Mouse (Mus musculus): ENCODE measurements around the gene Olfr1315-ps1. TPM values are rescaled to one million over a fixed set of nuclear protein-coding genes. Genes with fewer than 3 reads are reported as not detected.

Gene Olfr1315-ps1
- polyA plus RNA-seq (2012; rRNA removed): not detected in 2 replicates

GRCm38 (mm10) chr2:112115340-112115739, at the start of gene Olfr1315-ps1:
TSS of gene Olfr1315-ps1 (minus strand) at chr2:112115440.

GRCm38 (mm10) chr2:112153898-112154297, 38.7 kb upstream of the Olfr1315-ps1 start, which contains the start of gene Olfr1318:
TSS of gene Olfr1318 (plus strand) at chr2:112154198.

GRCm38 (mm10) chr2:112140029-112140428, 24.8 kb upstream of the Olfr1315-ps1 start, which contains the start of gene Olfr1317:
TSS of gene Olfr1317 (plus strand) at chr2:112140329.

GRCm38 (mm10) chr2:112134877-112135276, 19.6 kb upstream of the Olfr1315-ps1 start, which contains the start of gene Olfr1316:
TSS of gene Olfr1316 (minus strand) at chr2:112134977.

GRCm38 (mm10) chr2:112096681-112097080, 18.6 kb downstream of the Olfr1315-ps1 start, which contains the start of gene Olfr1314:
TSS of gene Olfr1314 (minus strand) at chr2:112096781.

GRCm38 (mm10) chr2:112077743-112078142, 37.5 kb downstream of the Olfr1315-ps1 start, which contains the start of gene Olfr1313:
TSS of gene Olfr1313 (minus strand) at chr2:112077843.

Other genes starting within 250 kb of the Olfr1315-ps1 start
- not detected in 2 replicates for gene Olfr1305, start 238.3 kb downstream of the Olfr1315-ps1 start, polyA plus RNA-seq (2012; rRNA removed)
- not detected in 2 replicates for gene Olfr1306, start 199.2 kb downstream of the Olfr1315-ps1 start, polyA plus RNA-seq (2012; rRNA removed)
- not detected in 2 replicates for gene Olfr1307, start 166.0 kb downstream of the Olfr1315-ps1 start, polyA plus RNA-seq (2012; rRNA removed)
- not detected in 2 replicates for gene Olfr1308, start 150.5 kb downstream of the Olfr1315-ps1 start, polyA plus RNA-seq (2012; rRNA removed)
- gene Olfr1309, start 125.2 kb downstream of the Olfr1315-ps1 start, polyA plus RNA-seq (2012; rRNA removed): not detected in 2 replicates
- not detected in 2 replicates for gene Olfr1310, start 102.7 kb downstream of the Olfr1315-ps1 start, polyA plus RNA-seq (2012; rRNA removed)
- gene Olfr1311, start 91.0 kb downstream of the Olfr1315-ps1 start, polyA plus RNA-seq (2012; rRNA removed): not detected in 2 replicates
- not detected in 2 replicates for gene Olfr1312, start 65.2 kb downstream of the Olfr1315-ps1 start, polyA plus RNA-seq (2012; rRNA removed)
- not detected in 2 replicates for gene Olfr1313, start 37.6 kb downstream of the Olfr1315-ps1 start, polyA plus RNA-seq (2012; rRNA removed)
- gene Olfr1314, start 18.7 kb downstream of the Olfr1315-ps1 start, polyA plus RNA-seq (2012; rRNA removed): 0.05 TPM in 1 of 2 replicates, not detected in the other
- 0.01 TPM in 1 of 2 replicates, not detected in the other for gene Olfr1316, start 19.5 kb upstream of the Olfr1315-ps1 start, polyA plus RNA-seq (2012; rRNA removed)
- not detected in 2 replicates for gene Olfr1317, start 24.9 kb upstream of the Olfr1315-ps1 start, polyA plus RNA-seq (2012; rRNA removed)
- gene Olfr1318, start 38.8 kb upstream of the Olfr1315-ps1 start, polyA plus RNA-seq (2012; rRNA removed): not detected in 2 replicates
- 65.1 and 67.0 TPM in 2 replicates for gene Lpcat4, start 124.0 kb upstream of the Olfr1315-ps1 start, polyA plus RNA-seq (2012; rRNA removed)
- not detected in 2 replicates for gene Nutm1, start 143.9 kb upstream of the Olfr1315-ps1 start, polyA plus RNA-seq (2012; rRNA removed)
- gene Nop10, start 146.5 kb upstream of the Olfr1315-ps1 start, polyA plus RNA-seq (2012; rRNA removed): 162 and 164 TPM in 2 replicates
- gene Slc12a6, start 150.4 kb upstream of the Olfr1315-ps1 start, polyA plus RNA-seq (2012; rRNA removed): 60.9 and 61.4 TPM in 2 replicates
- gene Gm21985, start 150.9 kb upstream of the Olfr1315-ps1 start, polyA plus RNA-seq (2012; rRNA removed): 0.05 TPM in 1 of 2 replicates, not detected in the other